Mouse (Mus musculus) cerebellum, adult 9-10 months (tissue): ENCODE measurements around the gene Hmgn2.
"Not testable (repeated sequence)": the region's sequence is repeated elsewhere in the genome, so short reads cannot be mapped to it uniquely, and the experiment has no call there.

Source experiments
- DNase-seq: peaks from one replicate; pipeline ENCODE4 v3.0.0; 2022

Gene Hmgn2

GRCm38 (mm10) chr4:133918093-133918825 lies 50.2 kb downstream of the Hmgn2 start:
- not testable (repeated sequence) for DNase-seq
